Mouse (Mus musculus) thymus, postnatal 14 days (tissue): ENCODE measurements around the gene Ceacam19.
"Not testable (repeated sequence)": the region's sequence is repeated elsewhere in the genome, so short reads cannot be mapped to it uniquely, and the experiment has no call there.

Experiments used
- DNase-seq: peaks from one replicate; pipeline ENCODE4 v3.0.0; 2021

Gene Ceacam19

DNA sequence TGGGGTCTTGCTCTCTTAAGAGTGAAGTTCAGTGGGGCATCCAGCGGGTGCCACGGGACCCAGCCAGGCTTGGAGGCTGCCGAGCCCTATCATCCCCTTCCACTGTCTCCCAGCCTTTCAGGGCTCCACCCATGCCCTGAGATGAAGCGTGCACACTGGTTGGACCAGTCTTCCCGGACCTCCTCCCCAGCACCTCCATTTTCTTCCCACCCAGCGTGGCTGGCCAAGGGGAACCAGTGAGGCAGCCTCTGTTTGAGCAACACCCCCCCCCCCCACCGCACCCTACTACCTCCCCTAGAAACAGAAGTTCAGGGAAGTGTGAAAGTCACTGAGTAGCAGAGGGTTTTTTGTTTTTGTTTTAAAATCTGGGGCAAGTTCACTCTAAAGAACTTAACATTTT is at the start of gene Ceacam19:
TSS of gene Ceacam19 (minus strand) at position 117 of the 400 bp plus-strand sequence.
- no peak for DNase-seq

DNA sequence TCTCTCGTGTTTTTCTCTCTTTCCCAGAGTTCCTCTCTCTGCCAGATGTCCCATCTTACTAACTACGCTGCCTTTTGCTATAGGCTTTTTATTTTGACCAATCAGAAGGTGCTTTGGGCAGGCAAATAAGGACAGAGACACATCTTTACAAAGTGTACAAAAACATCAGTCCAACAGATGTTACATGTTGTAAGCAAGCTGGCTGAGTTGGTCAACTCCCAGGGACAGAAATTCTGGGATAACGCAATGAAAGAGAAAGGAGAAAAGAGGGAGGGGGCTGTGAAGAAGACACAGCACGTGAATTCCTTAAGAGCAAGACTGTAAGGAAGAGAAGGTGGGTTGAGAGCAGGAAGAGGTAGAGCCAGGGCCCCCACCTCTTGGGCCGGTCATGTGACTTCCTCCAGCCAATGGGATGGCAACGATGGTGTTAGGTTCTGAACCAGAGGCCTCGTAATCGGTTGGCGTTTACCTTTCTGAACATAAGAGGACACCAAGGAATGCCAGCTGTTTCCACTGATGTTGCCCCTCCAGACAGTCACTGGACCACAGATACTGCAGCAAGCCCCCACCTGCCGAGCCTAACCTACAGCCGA is 49.6 kb upstream of the Ceacam19 start:
- no peak for DNase-seq

DNA sequence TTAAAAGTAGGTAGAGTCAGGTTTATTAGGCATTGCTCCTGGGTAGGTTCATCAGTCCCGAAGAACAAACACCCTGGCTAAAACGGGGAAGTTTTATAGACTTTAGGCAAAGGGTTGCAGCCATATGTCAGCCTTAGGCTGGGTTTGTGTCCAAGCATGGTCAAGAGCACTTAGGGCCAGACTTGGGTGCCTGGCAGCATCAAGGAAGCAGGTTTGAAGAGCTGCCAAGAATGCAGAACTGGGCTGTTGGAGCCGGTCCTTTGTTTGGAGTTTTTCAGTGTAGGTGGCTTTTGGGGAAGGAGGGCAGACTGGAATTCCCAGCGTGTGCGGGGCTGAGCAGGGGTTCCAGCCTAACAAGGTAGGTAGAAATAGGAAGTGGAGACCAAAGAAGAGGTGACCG is 48.2 kb upstream of the Ceacam19 start:
- no peak for DNase-seq

DNA sequence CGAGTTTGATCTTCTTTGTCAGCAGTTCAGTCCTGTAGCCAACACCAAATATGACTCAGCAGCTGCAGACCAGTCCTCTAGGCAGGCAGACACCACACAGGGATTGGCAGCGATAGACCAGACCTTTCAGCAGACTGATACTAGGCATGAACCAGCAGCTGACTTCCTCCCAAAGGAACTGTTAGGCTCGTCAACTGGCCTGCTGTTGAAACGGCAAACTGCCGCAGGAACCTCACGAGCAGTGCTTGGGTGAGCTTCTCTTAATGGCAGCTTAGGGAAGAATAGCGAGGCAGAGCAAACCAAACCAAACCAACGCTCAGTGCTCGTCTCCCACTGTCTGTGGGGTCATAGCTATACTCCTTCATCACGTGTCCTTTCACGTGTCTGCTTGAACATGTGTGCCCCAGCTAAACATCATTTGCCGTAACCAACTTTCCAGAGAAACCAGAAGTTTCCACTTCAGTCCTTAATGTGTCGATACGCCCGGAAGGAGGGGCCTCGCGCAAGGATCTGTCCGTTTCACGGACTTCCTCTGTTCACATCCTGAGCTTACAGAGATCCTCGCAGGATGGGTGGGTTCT is 47.5 kb upstream of the Ceacam19 start:
- peak; percentile 77 for DNase-seq

DNA sequence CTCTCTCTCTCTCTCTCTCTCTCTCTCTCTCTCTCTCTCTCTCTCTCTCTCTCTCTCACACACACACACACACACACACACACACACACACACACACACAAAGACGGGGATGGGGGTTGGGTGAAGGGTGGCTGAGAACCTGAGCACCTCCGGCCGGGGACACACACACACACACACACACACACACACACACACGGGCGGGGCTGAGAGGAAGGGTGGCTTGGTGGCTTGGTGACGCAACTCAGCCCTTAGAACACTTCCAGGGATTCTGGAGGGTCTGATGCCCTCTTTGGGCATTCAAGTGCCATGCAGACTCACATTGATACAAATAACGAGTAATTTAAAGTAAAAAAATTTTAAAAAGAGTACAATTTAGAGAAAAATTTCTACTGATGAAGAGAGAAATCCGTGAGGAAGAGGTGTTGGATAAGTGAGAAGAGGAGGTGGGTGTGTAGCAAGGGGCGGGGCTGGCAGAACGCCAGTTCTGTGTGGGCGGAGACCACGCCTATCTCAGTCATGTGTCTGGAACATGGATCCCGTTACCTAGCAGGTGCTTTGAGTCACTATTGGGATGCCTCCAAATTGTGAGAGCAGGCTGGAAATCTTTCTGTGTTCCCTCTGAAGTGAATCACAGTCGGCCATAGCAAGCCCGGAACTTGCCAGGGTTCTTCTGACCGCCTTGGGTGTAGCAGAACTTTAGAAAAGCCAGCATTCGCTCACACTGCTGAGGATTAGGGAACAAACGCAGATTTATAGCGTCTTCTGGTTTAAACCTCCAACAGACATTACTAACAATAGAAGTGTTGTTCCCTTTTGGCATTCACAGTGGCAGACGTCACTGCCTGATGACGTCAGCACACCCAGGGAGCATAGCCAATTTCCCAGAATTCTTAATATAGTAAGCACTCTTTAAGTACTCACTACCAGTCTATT is 45.4 kb upstream of the Ceacam19 start:
- DNase-seq: peak; percentile 86

DNA sequence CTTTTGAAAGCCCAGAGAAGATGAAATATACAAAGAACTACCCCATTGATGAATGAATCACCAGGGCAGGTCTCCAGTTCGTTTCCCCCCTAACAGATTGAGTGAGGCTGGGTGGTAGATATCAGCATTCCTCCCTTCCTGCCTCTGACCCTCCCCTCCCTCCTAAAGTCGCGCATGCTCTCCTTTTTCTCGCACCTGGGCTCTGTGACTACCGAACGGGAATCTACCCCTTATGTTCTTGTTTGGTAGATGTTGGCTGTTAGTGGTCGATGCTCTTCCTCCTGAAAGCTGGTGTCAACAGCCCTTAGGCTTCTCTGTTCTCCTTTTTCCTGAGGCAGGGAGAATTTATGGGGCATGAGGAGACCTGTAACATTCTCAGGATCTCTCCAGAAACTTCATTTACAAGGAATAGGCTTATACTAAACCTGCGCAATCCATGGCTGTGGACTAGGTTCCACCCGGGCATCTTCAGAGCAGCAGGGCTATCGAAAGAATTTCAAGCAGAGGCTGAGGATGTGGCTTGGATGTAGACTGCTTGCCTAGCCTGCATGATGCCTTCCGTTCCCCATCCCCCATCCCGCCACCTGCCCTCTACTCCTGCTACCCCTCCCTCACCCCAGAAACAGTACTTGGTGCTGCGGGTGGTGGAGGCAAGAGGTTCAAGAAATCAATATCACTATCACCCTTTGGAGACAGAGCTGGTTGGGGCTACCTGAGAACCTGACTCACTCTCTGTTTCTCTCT is 44.5 kb upstream of the Ceacam19 start:
- DNase-seq: peak; percentile 95

DNA sequence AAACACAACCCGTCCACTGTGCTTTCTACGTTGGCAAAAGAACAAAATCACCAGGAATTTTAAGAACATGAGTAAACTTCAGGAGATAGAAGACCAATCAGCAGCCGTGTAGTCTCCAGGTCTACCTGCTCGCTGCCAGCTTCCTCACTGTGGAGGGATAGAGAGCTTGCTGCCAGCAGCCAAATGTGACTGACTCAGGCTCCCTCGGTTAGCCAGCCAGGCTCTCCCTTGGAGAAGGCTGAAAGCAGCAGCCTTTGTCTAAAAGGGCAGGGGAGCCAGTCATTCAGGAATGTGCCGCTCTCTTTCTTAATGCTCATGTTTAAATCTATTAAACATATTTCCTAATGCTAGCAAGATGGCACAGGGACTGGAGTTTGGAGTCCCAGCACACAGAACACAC is 42.7 kb upstream of the Ceacam19 start:
- not testable (repeated sequence) for DNase-seq

DNA sequence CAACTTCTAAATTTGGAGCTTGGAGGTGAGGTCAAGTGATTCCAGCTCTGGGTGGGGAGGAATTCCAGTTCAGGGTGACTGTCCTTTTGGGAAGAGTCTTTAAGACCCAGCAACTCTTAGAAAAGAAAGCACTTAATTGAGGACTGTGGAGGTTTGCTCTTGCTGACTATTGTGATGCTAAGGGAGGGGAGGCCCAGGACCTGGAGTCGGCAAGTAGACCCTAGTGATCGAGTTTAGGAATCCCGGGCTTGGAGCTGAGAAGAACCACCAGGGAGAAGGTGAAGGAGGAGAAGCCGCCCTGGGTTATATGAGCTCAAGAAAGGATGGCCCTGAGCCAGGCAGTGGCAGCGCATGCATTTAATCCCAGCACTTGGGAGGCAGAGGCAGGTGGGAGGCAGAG is 40.7 kb upstream of the Ceacam19 start:
- no peak for DNase-seq

DNA sequence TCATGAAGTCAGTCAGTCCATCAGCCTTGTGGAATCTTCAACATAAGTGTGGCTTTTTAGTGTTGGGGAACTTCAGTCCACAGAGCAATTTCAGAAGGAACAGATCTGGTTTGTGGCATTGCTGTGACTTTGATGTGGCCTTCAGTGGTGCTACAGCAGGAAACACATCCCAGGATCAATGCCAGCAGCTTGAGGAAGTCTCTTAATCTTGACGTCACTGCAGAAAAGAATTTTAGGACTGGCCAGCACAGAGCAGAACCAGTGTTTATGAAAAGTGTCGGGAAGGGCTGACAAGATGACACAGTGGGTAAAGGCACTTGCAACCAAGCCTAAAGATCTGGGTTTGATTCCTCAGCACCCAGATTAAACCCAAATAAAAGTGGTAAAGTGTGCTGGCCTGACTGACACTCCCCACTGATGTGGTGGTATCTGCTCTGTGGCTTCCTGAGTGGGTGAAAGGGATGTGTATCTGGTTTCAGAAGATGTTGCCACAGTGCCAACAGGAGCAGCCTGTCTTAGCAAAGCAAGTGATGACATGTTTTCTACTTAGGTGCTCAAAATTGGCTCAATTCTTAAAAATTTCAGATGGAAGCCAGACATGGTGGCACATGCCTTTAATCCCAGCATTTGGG is 39.2 kb upstream of the Ceacam19 start:
- DNase-seq: no peak

DNA sequence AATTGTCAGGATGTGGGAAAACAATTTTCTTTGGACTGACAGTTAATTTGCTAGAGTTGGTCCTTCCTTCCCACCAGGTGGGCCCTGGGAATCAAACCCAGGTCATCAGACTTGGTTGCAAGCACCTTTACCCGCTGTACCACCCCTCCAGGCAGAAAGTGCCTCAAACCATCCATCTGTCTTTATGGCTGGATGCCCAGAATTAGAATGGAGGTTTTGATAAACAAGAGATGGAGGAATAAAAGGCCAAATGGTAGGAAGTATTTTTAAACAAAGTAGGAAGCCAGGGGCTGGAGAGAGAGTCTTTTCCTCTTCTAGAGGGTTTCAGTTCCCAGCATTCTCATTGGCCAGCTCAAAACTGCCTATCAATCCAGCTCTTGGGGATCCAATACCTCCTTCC is 37.6 kb upstream of the Ceacam19 start:
- no peak for DNase-seq

DNA sequence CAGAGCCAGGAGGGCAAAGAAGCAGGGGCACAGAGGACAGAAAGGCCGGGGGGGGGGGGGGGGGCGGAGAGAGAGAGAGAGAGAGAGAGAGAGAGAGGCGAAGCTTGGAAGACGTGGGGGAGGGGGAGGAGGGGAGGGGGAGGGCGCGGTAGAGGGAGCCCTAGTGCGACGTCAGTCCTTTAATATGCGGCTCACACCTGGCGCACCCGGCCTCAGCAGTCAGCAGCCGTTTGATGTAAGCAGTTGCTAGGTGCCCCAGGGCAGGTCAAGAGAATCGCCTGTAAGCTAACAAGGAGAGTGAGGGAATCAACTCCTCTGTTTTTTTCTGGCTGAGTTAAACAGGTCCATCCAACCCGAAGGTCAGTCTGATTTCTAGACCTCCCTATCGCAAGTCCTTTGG is 36.0 kb upstream of the Ceacam19 start:
- DNase-seq: peak; percentile 75

DNA sequence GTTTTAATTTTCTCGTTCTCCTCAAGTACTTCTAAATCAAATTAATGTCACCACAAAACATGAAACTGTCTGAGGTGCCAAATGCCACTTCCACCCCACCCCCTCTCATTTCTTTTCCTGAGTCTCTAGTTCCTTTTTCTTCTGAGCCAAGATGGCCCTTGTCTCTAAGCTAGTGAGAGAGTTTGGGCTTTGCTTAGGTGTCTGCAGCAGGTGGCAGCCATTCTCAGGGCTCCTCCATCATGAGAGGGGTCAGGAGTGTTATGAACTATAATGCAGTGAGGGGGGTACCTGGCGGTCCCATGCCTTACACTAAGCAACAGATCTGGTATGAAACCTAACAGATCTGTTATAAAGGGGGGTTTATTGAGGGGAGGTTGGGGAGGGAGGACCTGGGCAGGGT is 35.6 kb upstream of the Ceacam19 start:
- peak; percentile 69 for DNase-seq

DNA sequence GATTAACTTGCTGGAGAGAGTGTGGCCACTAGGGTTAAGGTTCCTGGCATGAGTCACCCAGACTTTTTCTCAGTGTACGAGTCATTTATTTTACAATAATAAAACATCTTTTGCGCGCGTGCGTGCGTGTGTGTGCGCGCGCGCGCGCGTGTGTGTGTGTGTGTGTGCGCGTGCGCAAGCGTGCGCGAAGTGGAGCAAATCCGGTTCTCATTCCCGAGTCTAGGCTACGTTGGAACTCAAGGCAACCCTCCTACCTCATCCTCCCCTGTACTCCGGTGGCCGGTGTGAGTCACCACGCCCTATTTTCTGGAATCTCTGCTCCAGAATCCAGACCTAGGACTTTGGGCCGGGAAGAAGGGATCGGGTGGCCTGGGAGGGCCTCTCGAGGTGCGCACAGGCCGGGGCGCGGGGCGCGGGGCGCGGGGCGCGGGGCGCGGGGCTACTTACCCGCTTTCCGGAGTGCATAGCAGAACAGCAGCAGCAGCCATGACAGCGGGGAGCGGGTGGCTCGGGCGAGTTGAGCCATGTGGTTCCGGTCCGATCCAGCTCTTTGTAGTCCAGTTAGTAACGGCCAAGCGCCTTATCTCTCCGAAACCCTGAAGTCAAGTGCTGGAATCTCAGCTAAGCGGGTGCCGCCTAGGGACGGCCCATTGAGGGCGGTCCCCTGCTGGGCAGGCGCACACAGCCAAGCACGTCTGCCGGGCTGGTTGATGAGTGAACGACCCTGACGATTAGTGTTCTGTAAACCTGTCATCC is 32.9 kb upstream of the Ceacam19 start, which contains the start of gene Pvr:
TSS of gene Pvr (minus strand) at position 655 of the 756 bp plus-strand sequence.
- peak; percentile 83 for DNase-seq

DNA sequence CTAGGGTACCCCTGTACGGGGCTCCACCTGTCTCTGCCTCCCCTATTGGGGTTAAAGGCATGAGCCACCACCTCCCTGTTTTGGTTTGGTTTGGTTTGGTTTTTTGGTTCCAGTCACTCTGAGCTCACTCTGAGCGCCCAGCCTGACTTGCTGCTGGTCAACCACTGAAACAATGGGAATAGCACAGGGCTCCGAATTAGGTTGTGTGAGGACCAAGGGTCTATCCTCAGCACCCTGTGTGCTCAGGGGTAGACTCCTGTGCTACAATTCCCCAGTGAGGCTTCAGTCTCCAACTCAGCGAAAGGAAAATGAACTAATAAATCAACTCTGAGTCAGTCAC is 32.4 kb upstream of the Ceacam19 start:
- peak; percentile 34 for DNase-seq

DNA sequence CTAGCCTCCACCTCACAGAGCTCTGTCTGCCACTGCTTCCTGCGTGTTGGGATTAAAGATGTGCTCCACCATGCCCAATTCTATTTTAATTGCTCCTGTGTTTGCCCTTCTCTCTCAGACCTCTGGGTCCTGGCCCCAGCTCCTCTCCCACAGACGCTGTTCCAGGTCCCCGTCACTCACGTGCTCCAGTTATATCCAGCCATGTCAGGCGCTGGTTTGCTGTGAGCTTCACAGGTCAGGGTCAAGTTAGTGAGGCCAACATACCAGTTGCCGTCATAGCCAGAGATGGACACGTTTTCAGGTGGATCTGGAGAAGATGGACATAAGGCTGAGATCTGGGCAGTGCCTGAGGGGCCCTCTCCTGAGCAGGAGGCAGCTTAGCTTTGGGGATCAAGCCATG is 26.8 kb upstream of the Ceacam19 start:
- peak; percentile 6 for DNase-seq

DNA sequence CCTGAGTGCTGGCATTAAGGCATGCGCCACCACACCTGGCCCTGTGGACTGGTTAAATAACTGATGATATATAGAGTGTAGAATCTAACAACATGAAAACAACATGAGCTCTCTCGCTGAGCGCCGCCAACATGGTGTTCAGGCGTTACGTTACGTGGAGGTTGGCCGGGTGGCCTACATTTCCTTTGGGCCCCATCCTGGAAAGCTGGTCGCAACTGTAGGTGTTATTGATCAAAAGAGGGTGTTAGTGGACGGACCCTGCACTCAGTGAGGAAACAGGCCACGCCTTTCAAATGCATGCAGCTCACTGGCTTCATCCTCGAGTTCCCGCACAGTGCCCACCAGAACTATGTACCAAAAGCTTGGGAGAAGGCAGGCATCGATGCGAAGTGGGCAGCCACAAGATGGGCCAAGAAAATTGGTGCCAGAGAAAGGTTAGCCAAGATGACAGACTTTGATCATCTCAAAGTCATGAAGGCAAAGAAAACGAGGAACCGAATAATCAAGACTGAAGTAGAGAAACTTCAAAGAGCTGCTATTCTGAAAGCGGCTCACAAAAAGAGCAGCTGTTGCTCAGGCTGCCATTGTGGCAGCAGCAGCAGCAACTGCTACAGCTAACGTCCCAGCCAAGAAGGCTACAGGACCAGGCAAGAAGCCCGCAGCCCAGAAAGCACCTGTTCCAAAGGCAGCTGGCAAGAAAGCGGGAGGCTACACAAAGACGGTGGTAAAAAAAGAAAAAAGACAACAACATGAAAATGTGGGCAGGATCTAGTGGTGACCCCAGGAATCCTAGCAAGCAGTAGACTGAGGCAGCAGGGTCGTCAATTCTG is 24.1 kb upstream of the Ceacam19 start:
- DNase-seq: peak; percentile 81

DNA sequence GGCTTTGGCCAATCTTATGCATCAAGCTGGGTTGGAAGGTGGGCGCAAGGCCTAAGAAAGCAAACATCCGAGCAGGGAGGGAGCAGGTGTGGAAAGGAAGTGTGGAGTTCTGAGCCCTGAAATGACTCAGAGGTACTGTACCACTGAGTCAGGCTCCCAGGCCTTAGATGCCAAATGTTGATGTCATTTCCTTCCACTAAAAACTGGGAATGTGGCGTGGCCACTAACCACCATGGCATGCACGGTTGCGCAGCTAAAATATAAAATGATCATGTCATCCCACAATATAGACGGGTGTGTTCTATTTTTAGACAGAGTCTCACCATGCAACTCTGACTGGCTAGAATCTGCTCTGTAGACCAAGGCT is 23.5 kb upstream of the Ceacam19 start:
- DNase-seq: no peak

DNA sequence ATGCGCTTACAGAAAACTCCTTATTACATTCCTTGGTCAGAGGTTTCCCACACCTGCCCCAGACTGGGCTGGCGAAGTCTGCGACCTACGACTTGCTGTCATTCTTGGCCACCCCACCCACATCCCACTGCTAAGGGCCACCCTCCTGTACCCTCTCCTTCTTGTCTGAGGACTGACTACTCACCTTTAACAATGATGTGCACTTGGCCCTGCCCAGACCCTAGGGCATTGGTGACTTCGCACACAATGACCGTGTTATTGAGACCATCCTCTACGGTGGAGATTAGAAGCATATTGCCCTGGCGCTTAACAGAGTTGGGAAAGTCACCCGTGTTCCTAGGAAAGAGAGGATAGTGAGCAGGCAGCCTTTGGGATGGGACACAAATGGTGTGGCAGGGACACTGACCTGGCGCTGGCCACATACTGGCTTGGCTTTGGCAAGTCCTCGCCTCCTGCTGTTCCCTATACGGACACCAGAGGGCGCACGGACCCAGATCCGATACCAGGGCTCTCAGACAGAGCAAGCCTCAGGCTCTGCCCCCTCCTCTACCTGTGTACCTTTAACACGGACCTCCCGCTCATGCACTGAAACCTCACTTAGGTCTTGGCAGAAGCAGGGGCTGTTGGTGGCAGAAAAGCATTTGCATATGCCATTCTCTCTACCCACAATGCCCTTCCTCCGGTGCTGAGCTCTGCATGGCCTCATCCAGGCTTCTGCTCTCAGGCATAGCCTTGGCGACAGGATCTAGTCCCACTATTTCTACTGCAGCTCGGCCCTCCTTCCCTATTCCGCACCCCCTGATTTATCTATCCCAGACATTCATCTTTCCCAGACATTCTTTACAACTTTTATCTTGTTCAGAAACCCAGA is 22.9 kb upstream of the Ceacam19 start:
- peak; percentile 90 for DNase-seq

DNA sequence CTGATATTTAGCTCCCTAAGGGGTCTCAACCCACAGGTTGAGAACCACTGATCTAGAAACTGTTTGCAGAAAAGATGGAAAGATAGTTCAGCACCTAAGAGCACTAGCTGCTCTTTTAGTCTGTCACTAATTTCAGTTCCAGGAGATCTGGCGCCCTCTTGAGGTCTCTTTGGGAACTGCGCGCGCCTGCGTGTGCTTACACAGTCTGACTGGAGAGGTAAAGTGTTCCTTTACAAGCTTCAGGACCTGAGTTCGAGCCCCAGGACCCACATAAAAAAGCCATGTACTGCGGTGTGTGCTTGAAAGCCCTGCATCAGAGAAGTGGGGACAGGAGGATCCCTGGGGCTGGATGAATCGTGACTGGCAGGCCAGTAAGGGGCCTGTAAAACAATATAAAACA is 2.1 kb upstream of the Ceacam19 start:
- DNase-seq: peak; percentile 74

DNA sequence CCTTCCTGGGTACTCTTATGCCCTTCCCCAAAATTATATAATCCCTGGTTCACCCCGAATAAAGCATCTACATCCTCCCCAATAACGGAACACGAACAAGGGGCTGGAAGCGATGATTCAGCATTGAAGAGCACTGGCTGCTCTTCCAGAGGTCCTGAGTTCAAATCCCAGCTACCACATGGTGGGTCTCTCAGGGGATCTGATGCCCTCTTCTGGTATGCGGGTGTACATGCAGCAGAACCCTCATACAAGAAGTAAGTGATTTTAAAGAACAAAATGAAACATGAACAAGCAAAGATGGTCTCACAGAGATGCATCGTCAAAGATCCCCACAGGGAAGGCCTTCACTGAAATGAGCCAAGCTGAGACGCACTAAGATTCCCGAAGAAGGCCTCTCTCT is 7.0 kb downstream of the Ceacam19 start:
- DNase-seq: no peak
